Mouse (Mus musculus): ENCODE measurements at regions not wholly inside any gene's neighbourhood (a gene's known extent, or its start where the extent isn't known, plus 50 kb on each side); places are given as distances from the start of the nearest gene placed in this dataset.

DNA sequence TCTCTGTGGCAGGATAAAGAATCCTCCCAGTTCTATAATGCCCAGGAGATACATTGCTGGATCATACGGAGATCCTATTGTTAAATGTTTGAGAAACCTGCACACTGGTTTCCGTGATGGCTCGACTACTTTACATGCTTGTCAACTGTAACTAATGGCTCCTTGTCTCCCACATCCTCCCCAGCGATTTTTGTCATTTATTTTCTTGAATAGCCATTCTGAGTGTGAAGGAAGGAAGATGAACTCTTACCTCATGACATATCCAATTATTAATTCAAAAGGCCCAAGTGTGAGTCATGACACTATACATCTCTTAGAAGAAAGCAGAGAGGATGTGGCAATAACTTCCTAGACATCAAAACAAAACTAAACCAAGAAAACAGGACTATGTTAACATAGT is 61.2 kb upstream of the Gm45716 start:
- peaks cover 20% of the 10 kb centered on the region for H3K4me1 ChIP-seq (replicated peaks; ENCODE audit: low read depth, low read length)
- peaks cover 4% of the 10 kb centered on the region; the same call in 1 of the 2 replicates for H3K27me3 ChIP-seq (ENCODE audit: insufficient read depth, low read length)
- no peaks in the 10 kb centered on the region for H3K36me3 ChIP-seq (ENCODE audit: insufficient read depth, low read length)
- H3K9me3 ChIP-seq (ENCODE audit: low read length), result no peaks in the 10 kb centered on the region
- no peak overlapping the region for H3K4me3 ChIP-seq (replicated peaks; ENCODE audit: low read length)
- TF ChIP-seq CTCF (conservative IDR thresholded peaks at IDR 0.05; ENCODE audit: low read length) (no peak), NANOG (IDR thresholded peaks at IDR 0.05; ENCODE audit: borderline replicate concordance, low read length) (no peak), POU5F1 (IDR thresholded peaks at IDR 0.05; ENCODE audit: borderline replicate concordance, low read length) (no peak)

- no peaks in the 10 kb centered on the region for H3K9me3 ChIP-seq (ENCODE audit: low read length)
- H3K27me3 ChIP-seq (ENCODE audit: insufficient read depth, low read length), result peaks cover 4% of the 10 kb centered on the region; the same call in 1 of the 2 replicates
- no peaks in the 10 kb centered on the region for H3K36me3 ChIP-seq (ENCODE audit: insufficient read depth, low read length)
- H3K4me3 ChIP-seq (replicated peaks; ENCODE audit: low read length), result no peak overlapping the region
- TF ChIP-seq CTCF (conservative IDR thresholded peaks at IDR 0.05; ENCODE audit: low read length) (no peak), POU5F1 (IDR thresholded peaks at IDR 0.05; ENCODE audit: borderline replicate concordance, low read length) (no peak), NANOG (IDR thresholded peaks at IDR 0.05; ENCODE audit: borderline replicate concordance, low read length) (no peak)
- peaks cover 10% of the 10 kb centered on the region; the same call in 1 of the 2 replicates for H3K4me1 ChIP-seq (replicated peaks; ENCODE audit: low read depth, low read length)
These were observed 58.5 kb upstream of the Gm45716 start for GRCm38 (mm10) chr11:90128865-90129415.

DNA sequence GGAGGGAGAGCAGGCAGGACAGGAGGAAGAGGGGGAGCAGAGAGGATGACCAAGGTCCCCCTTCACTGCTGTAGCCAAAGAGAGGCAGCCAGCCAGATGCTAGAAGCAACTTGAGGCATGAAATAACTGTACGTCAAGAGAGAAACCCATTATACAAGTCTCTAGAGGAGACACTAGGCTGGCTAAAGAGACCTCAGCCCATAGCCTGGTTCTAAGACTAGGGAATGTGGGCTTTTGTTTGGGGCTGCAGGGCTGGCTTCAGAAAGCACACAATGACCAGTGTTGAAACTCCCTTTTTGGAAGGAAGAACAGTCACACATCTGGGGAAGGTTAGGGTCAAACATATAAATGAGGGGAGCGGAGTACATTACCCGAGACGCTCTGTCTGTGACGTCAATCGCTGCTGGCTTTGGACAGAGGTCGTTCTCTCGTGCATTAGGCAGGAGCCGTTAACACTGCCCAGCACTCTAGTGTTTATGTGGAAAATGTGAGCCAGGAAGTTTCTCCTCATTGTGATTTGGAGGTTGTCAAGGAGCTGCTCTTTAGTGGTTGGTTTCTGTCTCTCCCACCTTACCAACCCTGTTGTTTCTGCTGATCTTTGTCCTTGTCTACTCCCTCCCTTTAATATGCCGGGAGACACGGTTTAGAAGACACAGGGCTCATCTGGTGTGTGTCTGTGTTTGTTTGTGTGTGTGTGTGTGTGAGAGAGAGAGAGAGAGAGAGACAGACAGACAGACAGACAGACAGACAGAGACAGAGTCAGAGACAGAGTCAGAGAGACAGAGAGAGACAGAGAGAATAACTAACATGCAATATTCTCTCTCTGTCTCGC is 57.5 kb upstream of the Gm45716 start:
- no peak overlapping the region for H3K4me3 ChIP-seq (replicated peaks; ENCODE audit: low read length)
- H3K9me3 ChIP-seq (ENCODE audit: low read length), result no peaks in the 10 kb centered on the region
- peaks cover 10% of the 10 kb centered on the region; the same call in 1 of the 2 replicates for H3K4me1 ChIP-seq (replicated peaks; ENCODE audit: low read depth, low read length)
- H3K27me3 ChIP-seq (ENCODE audit: insufficient read depth, low read length), result peaks cover 4% of the 10 kb centered on the region; the same call in 1 of the 2 replicates
- H3K36me3 ChIP-seq (ENCODE audit: insufficient read depth, low read length), result no peaks in the 10 kb centered on the region
- no peak for TF ChIP-seq NANOG (IDR thresholded peaks at IDR 0.05; ENCODE audit: borderline replicate concordance, low read length)

DNA sequence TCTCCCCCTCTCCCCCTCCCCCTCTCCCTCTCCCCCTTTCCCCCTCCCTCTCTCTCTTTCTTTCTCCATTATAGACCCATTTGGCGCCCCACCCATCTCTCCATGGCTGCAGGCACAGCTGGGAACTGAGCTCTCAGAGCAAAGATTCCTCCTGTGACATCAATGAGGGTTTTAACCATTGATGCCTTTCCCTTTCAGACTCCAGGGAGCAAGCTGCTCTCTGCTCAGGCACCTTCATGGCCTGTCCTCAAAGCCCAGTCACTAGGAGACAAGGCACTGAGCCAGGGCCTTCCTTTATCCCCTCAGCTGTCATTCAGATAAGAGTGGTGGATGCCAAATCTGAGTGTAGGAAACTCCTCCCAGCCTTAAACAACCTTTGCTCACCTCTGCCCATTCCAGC is 56.8 kb upstream of the Gm45716 start:
- no peak overlapping the region for H3K4me3 ChIP-seq (replicated peaks; ENCODE audit: low read length)
- H3K9me3 ChIP-seq (ENCODE audit: low read length), result no peaks in the 10 kb centered on the region
- TF ChIP-seq NANOG (IDR thresholded peaks at IDR 0.05; ENCODE audit: borderline replicate concordance, low read length) (no peak), POU5F1 (IDR thresholded peaks at IDR 0.05; ENCODE audit: borderline replicate concordance, low read length) (no peak), CTCF (conservative IDR thresholded peaks at IDR 0.05; ENCODE audit: low read length) (no peak)
- peaks cover 4% of the 10 kb centered on the region; the same call in 1 of the 2 replicates for H3K27me3 ChIP-seq (ENCODE audit: insufficient read depth, low read length)
- H3K36me3 ChIP-seq (ENCODE audit: insufficient read depth, low read length), result no peaks in the 10 kb centered on the region
- H3K4me1 ChIP-seq (replicated peaks; ENCODE audit: low read depth, low read length), result peaks cover 10% of the 10 kb centered on the region; the same call in 1 of the 2 replicates

DNA sequence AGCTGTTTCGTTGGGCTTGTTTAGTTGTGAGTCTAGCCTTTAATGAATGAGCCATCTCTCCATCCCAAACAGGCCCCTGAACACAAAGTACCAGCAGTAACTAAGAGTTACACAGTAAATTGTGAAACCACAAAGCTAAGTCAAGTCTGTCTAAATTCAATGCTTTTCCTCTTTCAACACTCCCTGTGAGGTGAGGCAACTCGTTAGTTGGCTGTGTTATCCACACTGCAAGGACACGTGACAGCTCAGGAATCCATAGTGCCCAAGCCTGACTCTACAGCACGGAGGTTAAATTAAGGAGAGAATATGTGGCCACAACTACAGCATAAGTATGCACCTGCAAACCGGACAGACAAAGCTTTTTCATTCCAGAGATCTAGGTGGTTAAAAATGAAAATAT is 54.9 kb upstream of the Gm45716 start:
- H3K4me3 ChIP-seq (replicated peaks; ENCODE audit: low read length), result no peak overlapping the region
- no peaks in the 10 kb centered on the region for H3K36me3 ChIP-seq (ENCODE audit: insufficient read depth, low read length)
- H3K9me3 ChIP-seq (ENCODE audit: low read length), result no peaks in the 10 kb centered on the region
- no peak for TF ChIP-seq POU5F1 (IDR thresholded peaks at IDR 0.05; ENCODE audit: borderline replicate concordance, low read length)
- TF ChIP-seq CTCF (conservative IDR thresholded peaks at IDR 0.05; ENCODE audit: low read length), result no peak
- no peak for TF ChIP-seq NANOG (IDR thresholded peaks at IDR 0.05; ENCODE audit: borderline replicate concordance, low read length)
- H3K27me3 ChIP-seq (ENCODE audit: insufficient read depth, low read length), result peaks cover 4% of the 10 kb centered on the region; the same call in 1 of the 2 replicates
- peaks cover 14% of the 10 kb centered on the region; the same call in 1 of the 2 replicates for H3K4me1 ChIP-seq (replicated peaks; ENCODE audit: low read depth, low read length)

GRCm38 (mm10) chr11:90136307-90136706 is 51.2 kb upstream of the Gm45716 start:
- Histone ChIP-seq H3K4me3 (replicated peaks; ENCODE audit: low read length) (no peak overlapping the region), H3K36me3 (ENCODE audit: insufficient read depth, low read length) (no peaks in the 10 kb centered on the region), H3K4me1 (replicated peaks; ENCODE audit: low read depth, low read length) (peaks cover 4% of the 10 kb centered on the region; the same call in 1 of the 2 replicates), H3K9me3 (ENCODE audit: low read length) (no peaks in the 10 kb centered on the region), H3K27me3 (ENCODE audit: insufficient read depth, low read length) (no peaks in the 10 kb centered on the region)
- TF ChIP-seq CTCF (conservative IDR thresholded peaks at IDR 0.05; ENCODE audit: low read length) (no peak), NANOG (IDR thresholded peaks at IDR 0.05; ENCODE audit: borderline replicate concordance, low read length) (no peak), POU5F1 (IDR thresholded peaks at IDR 0.05; ENCODE audit: borderline replicate concordance, low read length) (no peak)

Data from E14TG2a.4 (cell line).